Mouse (Mus musculus) gastrocnemius, postnatal 14 days (tissue): ENCODE data around the gene Ccdc81. TPM values are rescaled to one million over a fixed set of nuclear protein-coding genes. Genes with fewer than 3 reads are reported as not detected.

Experiments
- DNase-seq: peaks from one replicate; pipeline ENCODE4 v3.0.0; 2021; ENCODE audit warnings: mixed read lengths
- intact Hi-C: fragments of 180-260 bp; cut with DNase I; formaldehyde crosslinking; loops from one replicate; pipeline ENCODE4 v1.15.1; 2025; ENCODE audit warnings: low total_unique reads
- total RNA-seq, 2 experiments: library from RNA; stranded (reverse); gene quantifications; 2 replicates each; pipeline ENCODE4 v1.2.3; 2021

Gene Ccdc81
- total RNA-seq, 2 experiments from 2014 or later, result 0.16 TPM; not detected in 1

DNA sequence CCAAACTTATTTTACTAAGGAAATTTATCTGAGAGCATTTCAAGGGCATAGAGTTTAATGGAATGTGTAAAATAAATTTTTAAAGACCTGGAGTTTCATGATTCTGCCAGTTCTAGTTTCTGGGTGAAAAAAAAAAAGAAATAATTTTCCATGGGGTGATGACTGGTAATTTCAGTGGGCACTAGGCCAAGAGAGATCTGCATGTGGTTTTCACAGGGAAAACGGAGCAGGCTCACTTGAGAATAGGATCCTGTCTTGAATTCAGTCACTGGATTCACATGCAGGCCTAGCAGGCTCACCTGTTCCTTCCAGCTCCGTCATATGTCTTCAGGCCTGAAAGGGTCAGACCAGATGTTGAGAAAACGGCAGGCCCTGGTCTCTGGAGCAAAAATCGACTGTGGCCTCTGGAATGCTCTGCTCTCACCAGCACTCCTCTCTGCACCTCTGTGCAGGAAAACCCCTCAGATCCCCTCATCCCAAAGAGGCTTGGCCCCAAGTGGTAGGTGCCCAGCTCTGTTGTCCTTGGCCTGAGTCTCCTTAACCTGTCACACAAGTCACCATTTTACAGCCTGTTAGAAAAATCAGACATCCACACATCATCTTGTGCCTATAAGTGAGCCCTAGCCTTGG lies 74.9 kb downstream of the Ccdc81 start:
- intact Hi-C loops, result no loop called here
- no peak for DNase-seq

Other genes starting within 250 kb of the Ccdc81 start
- gene Hikeshi, start 37.6 kb upstream of the Ccdc81 start, total RNA-seq, result 10 to 100 TPM; 78.7 to 78.9 TPM
- gene Eed, start 77.4 kb upstream of the Ccdc81 start, total RNA-seq, result 10 to 100 TPM; 19.1 to 26.6 TPM
- 100 to 1,000 TPM; 111 to 140 TPM for gene Picalm, start 226.6 kb upstream of the Ccdc81 start, total RNA-seq